In genomic region chr6:116959611-116960010, GRCm38 (mm10) we compare ENCODE assay signal across 19 mouse cellular contexts.
DNase-seq lines count a peak whose midpoint lies in the region; ATAC-seq and TF ChIP-seq lines count a peak whose summit lies in the region.
"Had no signal": no experiment of that assay in that cellular context is flagged by ENCODE, and none has a peak within 500 bp of the region (broad histone marks: within the 10 kb centered on the region; RNA-seq: fewer than 3 reads in every experiment).

No protein-coding gene starts in this region.

- H3K9ac ChIP-seq in lung, embryonic 14.5 days, result no peak overlapping the region
- no peak overlapping the region for H3K9ac ChIP-seq in embryonic facial prominence, embryonic 11.5 days (replicated peaks; ENCODE audit: low read length)
- no peak overlapping the region for H3K9ac ChIP-seq in neural tube, embryonic 11.5 days (ENCODE audit: low read length)
- H3K9ac ChIP-seq: heart, embryonic 15.5 days; hindbrain, embryonic 12.5 days; liver, embryonic 14.5 days; midbrain, embryonic 12.5 days had no signal

- H3K9me3 ChIP-seq in lung, embryonic 14.5 days (ENCODE audit: low read depth, low read length), result no peaks in the 10 kb centered on the region
- no peaks in the 10 kb centered on the region for H3K9me3 ChIP-seq in embryonic facial prominence, embryonic 11.5 days (replicated peaks; ENCODE audit: control insufficient read depth, low read length)
- no peaks in the 10 kb centered on the region for H3K9me3 ChIP-seq in neural tube, embryonic 11.5 days (ENCODE audit: control insufficient read depth, low read length)
- H3K9me3 ChIP-seq: heart, embryonic 15.5 days; hindbrain, embryonic 12.5 days; midbrain, embryonic 12.5 days had no signal

- WGBS in lung, embryonic 14.5 days, result 78% methylated on average over 13 of the region's 13 CpGs
- 36% methylated on average over 13 of the region's 13 CpGs for WGBS in embryonic facial prominence, embryonic 11.5 days
- 57% methylated on average over 13 of the region's 13 CpGs for WGBS in neural tube, embryonic 11.5 days

- DNase-seq in lung, embryonic 14.5 days, result peak; percentile 32
- no peak for DNase-seq in lung, postnatal 14 days
- peak; percentile 90 for DNase-seq in embryonic facial prominence, embryonic 11.5 days (ENCODE audit: low spot score)
- DNase-seq in gastrocnemius, postnatal 25 days, result peak; percentile 33
- peak; percentile 26 for DNase-seq in neural tube, embryonic 11.5 days (ENCODE audit: low spot score)
- no peak for DNase-seq in thymus, postnatal 4 days
- DNase-seq in urinary bladder, postnatal 10 days (ENCODE audit: low spot score), result no peak
- DNase-seq: adrenal gland, postnatal 10 days; cerebellum, adult 8-10 months; kidney, adult 18-20 months; kidney, postnatal 14 days; layer of hippocampus, adult 9-11 months; thymus, adult 2 months had no signal

- no peaks in the 10 kb centered on the region for H3K27me3 ChIP-seq in lung, embryonic 14.5 days (ENCODE audit: insufficient read depth, low read length)
- H3K27me3 ChIP-seq in embryonic facial prominence, embryonic 11.5 days (ENCODE audit: control insufficient read depth, insufficient read depth, low read length), result no peaks in the 10 kb centered on the region
- H3K27me3 ChIP-seq in neural tube, embryonic 11.5 days (ENCODE audit: control insufficient read depth, insufficient read depth, low read length), result no peaks in the 10 kb centered on the region
- H3K27me3 ChIP-seq: heart, embryonic 15.5 days; hindbrain, embryonic 12.5 days; midbrain, embryonic 12.5 days had no signal

- H3K36me3 ChIP-seq in lung, embryonic 14.5 days (ENCODE audit: insufficient read depth), result no peaks in the 10 kb centered on the region
- H3K36me3 ChIP-seq in embryonic facial prominence, embryonic 11.5 days (replicated peaks; ENCODE audit: control insufficient read depth, insufficient read depth, low read depth, low read length), result no peaks in the 10 kb centered on the region
- no peaks in the 10 kb centered on the region for H3K36me3 ChIP-seq in neural tube, embryonic 11.5 days (ENCODE audit: control insufficient read depth, insufficient read depth, low read length)
- H3K36me3 ChIP-seq: G1E; heart, embryonic 15.5 days; hindbrain, embryonic 12.5 days; midbrain, embryonic 12.5 days had no signal

- no peak for ATAC-seq in lung, embryonic 14.5 days (ENCODE audit: insufficient read depth)
- ATAC-seq in embryonic facial prominence, embryonic 11.5 days (replicated peaks; ENCODE audit: insufficient number of reproducible peaks, low FRiP score, low TSS enrichment, low read depth), result peak; percentile 56; the same call in 1 of the 2 replicates
- ATAC-seq in neural tube, embryonic 11.5 days (ENCODE audit: insufficient read depth, low FRiP score, low TSS enrichment), result no peak
- ATAC-seq: forebrain, embryonic 14.5 days had no signal

- no peaks in the 10 kb centered on the region; the same call in 1 of the 2 replicates for H3K4me1 ChIP-seq in lung, embryonic 14.5 days (ENCODE audit: insufficient read depth)
- H3K4me1 ChIP-seq in embryonic facial prominence, embryonic 11.5 days (ENCODE audit: control insufficient read depth, insufficient read depth, low read length), result peaks cover 5% of the 10 kb centered on the region; the same call in 1 of the 2 replicates
- no peaks in the 10 kb centered on the region for H3K4me1 ChIP-seq in neural tube, embryonic 11.5 days (ENCODE audit: control insufficient read depth, insufficient read depth, low read length)
- H3K4me1 ChIP-seq: heart, embryonic 15.5 days; hindbrain, embryonic 12.5 days; midbrain, embryonic 12.5 days had no signal

- no peak overlapping the region for H3K4me3 ChIP-seq in lung, embryonic 14.5 days (ENCODE audit: low read depth, low read length)
- H3K4me3 ChIP-seq in embryonic facial prominence, embryonic 11.5 days (ENCODE audit: low read depth, low read length), result no peak overlapping the region
- H3K4me3 ChIP-seq in neural tube, embryonic 11.5 days (ENCODE audit: low read depth, low read length), result no peak overlapping the region
- H3K4me3 ChIP-seq: heart, embryonic 15.5 days; hindbrain, embryonic 12.5 days; midbrain, embryonic 12.5 days had no signal

- no peak overlapping the region for H3K4me2 ChIP-seq in lung, embryonic 14.5 days
- 0 out of 2 replicates have a peak overlapping the region, but pooled peaks have one; percentile 19 for H3K4me2 ChIP-seq in embryonic facial prominence, embryonic 11.5 days (ENCODE audit: low read depth, low read length)
- H3K4me2 ChIP-seq in neural tube, embryonic 11.5 days (ENCODE audit: low read depth), result no peak overlapping the region
- H3K4me2 ChIP-seq: heart, embryonic 15.5 days; hindbrain, embryonic 12.5 days; midbrain, embryonic 12.5 days had no signal

- no peak overlapping the region for H3K27ac ChIP-seq in lung, embryonic 14.5 days (ENCODE audit: low read depth)
- H3K27ac ChIP-seq in embryonic facial prominence, embryonic 11.5 days (replicated peaks; ENCODE audit: low read depth, low read length), result peak overlapping the region; percentile 83
- H3K27ac ChIP-seq in neural tube, embryonic 11.5 days (ENCODE audit: low read depth, low read length), result no peak overlapping the region
- H3K27ac ChIP-seq: heart, embryonic 15.5 days; hindbrain, embryonic 12.5 days; liver, embryonic 14.5 days; midbrain, embryonic 12.5 days had no signal

- TF ChIP-seq CTCF in lung, embryonic 14.5 days (IDR thresholded peaks at IDR 0.05; ENCODE audit: low read depth), result no peak

Comparison
In these comparisons a context has a peak if more than half of its experiments do, and no peak if none do; other contexts are left out.
1. DNase-seq: peak in lung, embryonic 14.5 days (single experiment), embryonic facial prominence, embryonic 11.5 days (single experiment), gastrocnemius, postnatal 25 days (single experiment) and neural tube, embryonic 11.5 days (single experiment); none in lung, postnatal 14 days (single experiment), thymus, postnatal 4 days (single experiment) and urinary bladder, postnatal 10 days (single experiment).